Mouse (Mus musculus) bone marrow macrophage, adult 2 months (primary cell): ENCODE measurements around the gene Bcap31.

Experiments
- CTCF ChIP-seq: IDR thresholded peaks from 2 replicates; pipeline ENCODE4 v1.5.1; 2012; ENCODE audit warnings: low read depth, mild to moderate bottlenecking, low read length, moderate library complexity
- POLR2A ChIP-seq: IDR thresholded peaks from 2 replicates; pipeline ENCODE4 v1.6.1; 2012; ENCODE audit warnings: mild to moderate bottlenecking, low read depth, low read length, borderline replicate concordance

- TF ChIP-seq CTCF (no peak), POLR2A (no peak)
Observed at GRCm38 (mm10) chrX:73756334-73757140, 40.6 kb upstream of the Bcap31 start, which contains the start of gene Plxnb3.
